Mouse (Mus musculus) embryonic stem cell, embryonic (primary cell): ENCODE data around the gene Lrrc74a.

Experiments used
- CTCF ChIA-PET, 4 experiments: fragments of 300-600 bp in 2 of 4; fragments of 350-600 bp in 2 of 4; sonication (Branson Sonifier 250); formaldehyde crosslinking; loops; one replicate each; lab custom pipeline; 2022; ENCODE audit warnings: inconsistent platforms in 2 of 4; lab: Charles Lee
- POLR2A ChIA-PET, 4 experiments: fragments of 300-600 bp in 2 of 4; fragments of 350-600 bp in 2 of 4; sonication (Branson Sonifier 250); formaldehyde crosslinking; loops; one replicate each; lab custom pipeline; 2022; ENCODE audit warnings: antibody characterized with exemption in 4 of 4, inconsistent platforms in 1 of 4; lab: Charles Lee

Gene Lrrc74a

GRCm38 (mm10) chr12:86802005-86802671, 68.0 kb downstream of the Lrrc74a start:
- ChIA-PET CTCF (interaction anchor here in 3 of 4 experiments (0.6 to 2.2 kb wide), 11 partner anchors 10 to 121 kb away, joined by 3 to 10 read pairs (median 5); no protein-coding TSS in a partner anchor), POLR2A (interaction anchor here (0.6 to 27.2 kb wide), 85 partner anchors 2 to 1346 kb away, joined by 3 to 529 read pairs (median 7); partner anchors contain the start of genes Cipc (in 3 of the 4) and Irf2bpl (in 2 of the 4))

DNA sequence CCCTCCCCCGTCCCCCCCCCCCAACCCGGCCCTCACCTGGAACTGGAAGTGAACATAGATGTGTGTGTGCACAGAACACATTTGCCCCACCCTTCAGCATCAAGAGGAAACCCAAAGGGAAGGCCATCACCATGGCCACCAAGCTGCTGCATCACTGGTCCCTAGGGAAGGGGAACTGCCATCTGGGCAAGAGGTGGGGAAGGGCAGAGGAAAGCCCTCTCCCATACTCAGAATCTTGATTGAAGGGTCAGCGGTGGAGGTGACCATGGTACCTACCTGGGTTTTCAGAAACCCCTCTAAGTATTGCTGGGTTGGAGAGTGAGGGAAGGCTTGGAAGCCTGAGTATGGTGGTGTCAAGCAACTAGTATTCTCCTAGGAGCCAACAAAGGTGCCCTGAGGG, 68.7 kb downstream of the Lrrc74a start:
- POLR2A ChIA-PET, result interaction anchor here in 3 of 4 experiments (0.6 to 27.2 kb wide), 42 partner anchors 3 to 339 kb away, joined by 3 to 529 read pairs (median 16); partner anchors contain the start of genes Cipc (in 2 of the 3) and Irf2bpl (in 2 of the 3)
- CTCF ChIA-PET, result interaction anchor here in 3 of 4 experiments (0.7 to 1.4 kb wide), 9 partner anchors 12 to 141 kb away, joined by 3 to 6 read pairs (median 4); no protein-coding TSS in a partner anchor

- POLR2A ChIA-PET, result interaction anchor here in 3 of 4 experiments (0.6 to 27.2 kb wide), 43 partner anchors 4 to 376 kb away, joined by 3 to 529 read pairs (median 8); partner anchors contain the start of genes Irf2bpl (in 2 of the 3) and Cipc (in 1 of the 3)
Measured at GRCm38 (mm10) chr12:86803651-86804307, 69.6 kb downstream of the Lrrc74a start.

GRCm38 (mm10) chr12:86804308-86804700, 70.1 kb downstream of the Lrrc74a start:
- POLR2A ChIA-PET, result interaction anchor here in 3 of 4 experiments (0.8 to 27.2 kb wide), 43 partner anchors 5 to 334 kb away, joined by 3 to 529 read pairs (median 9); partner anchors contain the start of genes Irf2bpl (in 2 of the 3) and Cipc (in 1 of the 3)

More at GRCm38 (mm10) chr12:86803651-86804307, 69.6 kb downstream of the Lrrc74a start:
- CTCF ChIA-PET, result interaction anchor here in 3 of 4 experiments (0.6 to 1.7 kb wide), 11 partner anchors 8 to 221 kb away, joined by 3 to 6 read pairs (median 4); no protein-coding TSS in a partner anchor

DNA sequence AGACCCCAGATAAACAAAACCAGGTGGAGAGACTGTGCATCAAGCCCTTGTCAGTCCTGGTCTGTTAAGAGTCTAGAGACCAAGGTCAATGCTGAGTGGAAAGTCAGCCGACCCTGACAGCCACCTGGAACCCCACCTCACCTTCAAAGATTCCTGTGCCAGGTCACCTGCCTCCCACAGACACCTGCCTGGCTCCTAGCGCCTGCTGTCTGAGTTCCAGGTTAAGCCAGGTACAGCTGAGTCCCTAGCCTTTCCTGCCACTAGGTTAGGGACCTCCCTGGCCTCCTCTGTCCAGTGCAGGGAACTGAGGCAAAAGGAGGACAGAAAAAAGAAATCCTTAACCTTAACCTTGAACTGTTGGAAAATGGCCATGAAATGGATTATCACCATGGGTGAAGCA, 70.7 kb downstream of the Lrrc74a start:
- ChIA-PET CTCF (interaction anchor here in 3 of 4 experiments (0.7 to 1.7 kb wide), 7 partner anchors 30 to 475 kb away, joined by 3 to 6 read pairs (median 4); no protein-coding TSS in a partner anchor), POLR2A (interaction anchor here in 3 of 4 experiments (1.0 to 27.2 kb wide), 39 partner anchors 5 to 334 kb away, joined by 3 to 529 read pairs (median 13); partner anchors contain the start of genes Irf2bpl (in 2 of the 3) and Cipc (in 1 of the 3))

More at GRCm38 (mm10) chr12:86804308-86804700, 70.1 kb downstream of the Lrrc74a start:
- CTCF ChIA-PET, result interaction anchor here in 3 of 4 experiments (0.6 to 1.7 kb wide), 10 partner anchors 8 to 476 kb away, joined by 3 to 6 read pairs (median 4); no protein-coding TSS in a partner anchor

GRCm38 (mm10) chr12:86805315-86805714, 71.1 kb downstream of the Lrrc74a start:
- POLR2A ChIA-PET, result interaction anchor here in 3 of 4 experiments (0.6 to 27.2 kb wide), 37 partner anchors 4 to 335 kb away, joined by 3 to 529 read pairs (median 10); partner anchors contain the start of genes Cipc (in 2 of the 3) and Irf2bpl (in 2 of the 3)
- CTCF ChIA-PET, result interaction anchor here in 3 of 4 experiments (0.6 to 1.7 kb wide), 6 partner anchors 22 to 118 kb away, joined by 3 to 12 read pairs (median 6); no protein-coding TSS in a partner anchor

DNA sequence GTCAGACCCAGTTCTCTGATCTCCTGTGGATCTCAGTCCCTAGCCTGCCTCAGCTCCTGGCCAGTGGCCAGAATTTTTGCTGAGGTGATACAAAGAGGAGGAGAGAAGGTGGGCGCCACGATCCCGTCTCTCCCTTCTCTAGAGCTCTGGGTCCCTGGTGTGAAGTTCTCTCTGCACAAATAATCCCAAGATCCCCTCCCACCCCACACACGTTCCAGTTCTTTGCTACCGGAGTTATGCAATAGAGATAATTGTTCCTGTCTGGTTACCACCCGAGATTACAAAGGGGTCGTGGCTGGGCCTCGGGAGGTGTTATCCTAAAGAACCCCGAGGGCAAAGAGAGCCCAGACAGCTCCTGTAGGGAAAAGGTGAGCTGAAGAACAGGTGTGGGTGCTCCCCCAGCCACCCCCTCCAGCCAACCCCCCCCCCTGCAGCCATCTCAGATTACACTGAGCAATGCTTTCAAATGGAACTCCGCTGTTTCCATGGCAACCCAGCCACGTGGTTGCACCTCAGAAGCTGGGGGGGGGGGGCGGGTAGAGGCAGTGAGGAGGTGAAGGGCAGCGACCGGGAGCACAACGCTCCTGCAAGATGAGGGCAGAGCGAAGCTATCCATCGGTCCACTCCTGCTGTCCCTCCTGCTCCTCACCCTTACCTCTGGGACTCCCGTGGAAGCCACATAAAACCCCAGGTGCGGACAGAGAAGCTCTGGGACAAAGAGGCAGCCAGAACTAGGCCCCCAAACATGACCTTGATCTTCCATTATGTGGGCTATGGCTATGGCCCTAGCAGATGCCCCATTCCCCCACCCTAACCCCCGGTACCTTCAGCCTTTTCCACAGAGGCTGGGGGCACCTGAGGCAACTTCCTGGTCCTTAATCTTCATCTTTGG, 72.1 kb downstream of the Lrrc74a start:
- ChIA-PET POLR2A (interaction anchor here (0.6 to 27.2 kb wide), 64 partner anchors 3 to 1356 kb away, joined by 3 to 529 read pairs (median 6); partner anchors contain the start of genes Irf2bpl (in 3 of the 4) and Cipc (in 2 of the 4)), CTCF (interaction anchor here in 3 of 4 experiments (0.6 to 4.7 kb wide), 15 partner anchors 7 to 293 kb away, joined by 3 to 30 read pairs (median 5); no protein-coding TSS in a partner anchor)

- CTCF ChIA-PET, result interaction anchor here (0.6 to 4.7 kb wide), 13 partner anchors 8 to 442 kb away, joined by 3 to 30 read pairs (median 4); no protein-coding TSS in a partner anchor
- POLR2A ChIA-PET, result interaction anchor here (0.6 to 27.2 kb wide), 59 partner anchors 3 to 306 kb away, joined by 3 to 529 read pairs (median 5); partner anchors contain the start of genes Irf2bpl (in 2 of the 4) and Cipc (in 1 of the 4)
Measured at GRCm38 (mm10) chr12:86806923-86807794, 73.0 kb downstream of the Lrrc74a start.

GRCm38 (mm10) chr12:86807795-86808128, 73.6 kb downstream of the Lrrc74a start:
- POLR2A ChIA-PET, result interaction anchor here (0.6 to 27.2 kb wide), 31 partner anchors 2 to 305 kb away, joined by 3 to 529 read pairs (median 9); partner anchors contain the start of genes Cipc (in 1 of the 4) and Irf2bpl (in 1 of the 4)
- CTCF ChIA-PET, result interaction anchor here (0.7 to 4.7 kb wide), 5 partner anchors 9 to 441 kb away, joined by 3 to 30 read pairs (median 8); no protein-coding TSS in a partner anchor

DNA sequence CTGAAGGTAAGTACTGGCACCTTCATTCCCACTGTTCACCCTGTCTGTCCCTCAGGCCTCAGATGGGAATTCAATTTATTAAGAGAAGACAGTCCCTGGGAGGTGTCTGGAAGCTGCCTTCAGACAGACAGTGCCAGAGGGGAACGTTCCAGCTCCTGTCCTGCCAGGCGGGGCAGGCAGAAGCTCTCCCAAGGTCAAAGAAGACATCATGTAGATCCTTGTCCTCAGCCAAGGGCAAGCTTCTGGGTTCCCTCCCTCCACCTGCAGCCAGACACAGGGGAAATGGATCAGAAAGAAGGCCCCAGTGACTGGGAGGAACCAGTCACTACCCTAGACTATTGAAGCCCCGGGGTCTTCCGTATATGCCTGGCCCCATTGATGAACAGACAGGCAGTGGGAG, 74.7 kb downstream of the Lrrc74a start:
- ChIA-PET CTCF (interaction anchor here in 3 of 4 experiments (0.6 to 4.7 kb wide), 10 partner anchors 8 to 115 kb away, joined by 3 to 30 read pairs (median 4); no protein-coding TSS in a partner anchor), POLR2A (interaction anchor here (0.5 to 27.2 kb wide), 31 partner anchors 9 to 124 kb away, joined by 3 to 529 read pairs (median 6); partner anchors contain the start of gene Irf2bpl (in 1 of the 4))

DNA sequence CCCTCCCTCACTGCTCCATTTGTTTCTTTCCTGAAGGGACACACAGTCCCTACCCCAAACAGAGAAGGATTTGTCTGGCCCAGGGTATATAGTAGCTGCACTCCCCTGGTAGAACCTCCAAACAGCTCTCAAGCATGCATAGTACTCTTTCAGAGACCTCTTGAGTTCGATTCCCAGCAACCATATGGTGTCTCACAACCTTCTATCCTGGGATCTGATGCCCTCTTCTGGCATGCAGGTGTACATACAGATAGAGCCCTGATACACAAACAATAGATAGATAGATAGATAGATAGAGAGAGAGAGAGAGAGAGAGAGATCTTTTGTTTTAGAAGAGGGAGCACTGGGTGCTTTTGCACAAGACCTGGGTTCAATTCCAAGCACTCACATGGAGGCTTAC, 75.9 kb downstream of the Lrrc74a start:
- CTCF ChIA-PET, result interaction anchor here (0.6 to 4.7 kb wide), 21 partner anchors 9 to 653 kb away, joined by 3 to 30 read pairs (median 4); no protein-coding TSS in a partner anchor
- POLR2A ChIA-PET, result interaction anchor here in 3 of 4 experiments (0.6 to 27.2 kb wide), 31 partner anchors 10 to 996 kb away, joined by 3 to 529 read pairs (median 5); partner anchors contain the start of gene Irf2bpl (in 2 of the 3)

DNA sequence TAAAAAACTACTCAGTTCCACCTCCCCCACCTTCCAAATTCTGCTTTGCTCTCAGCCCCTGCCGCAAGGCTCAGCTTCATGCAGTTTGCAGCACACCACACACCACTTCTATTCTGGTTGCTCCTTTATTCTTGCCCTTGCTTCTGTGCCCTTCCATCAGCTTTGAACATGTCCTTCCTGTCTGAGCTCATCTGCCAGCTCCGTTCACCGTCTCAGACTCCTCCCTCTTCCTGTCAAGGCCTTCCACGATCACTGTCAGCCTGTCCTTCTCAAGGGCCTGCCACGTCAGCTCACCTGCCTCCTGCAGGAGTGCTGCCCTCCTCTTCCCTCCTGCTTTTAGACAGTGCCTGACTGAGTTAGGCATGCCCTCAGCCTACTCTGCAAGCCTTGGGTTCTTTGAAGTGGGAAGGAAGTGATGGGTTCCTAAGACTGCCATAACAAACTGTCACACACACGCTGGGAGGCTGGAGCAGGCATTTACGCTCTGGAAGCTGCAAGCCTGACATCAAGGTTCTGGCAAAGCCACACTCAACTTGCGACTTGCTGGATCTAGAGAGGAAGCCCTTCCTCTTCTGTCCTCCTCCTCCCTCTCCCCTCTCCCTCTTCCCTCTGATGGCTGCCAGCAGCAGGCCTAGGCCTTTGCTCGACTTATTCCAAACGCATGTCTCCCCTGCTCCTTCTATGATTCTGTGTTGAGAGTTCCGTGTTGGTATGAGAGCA, 76.7 kb downstream of the Lrrc74a start:
- CTCF ChIA-PET, result interaction anchor here (0.6 to 4.7 kb wide), 11 partner anchors 12 to 134 kb away, joined by 3 to 30 read pairs (median 4); no protein-coding TSS in a partner anchor
- POLR2A ChIA-PET, result interaction anchor here in 3 of 4 experiments (0.6 to 27.2 kb wide), 25 partner anchors 11 to 997 kb away, joined by 3 to 529 read pairs (median 5); partner anchors contain the start of gene Irf2bpl (in 2 of the 3)

GRCm38 (mm10) chr12:86812782-86813181, 78.6 kb downstream of the Lrrc74a start:
- ChIA-PET POLR2A (interaction anchor here in 3 of 4 experiments (0.7 to 27.2 kb wide), 16 partner anchors 10 to 162 kb away, joined by 3 to 529 read pairs (median 8); partner anchors contain the start of gene Irf2bpl (in 1 of the 3)), CTCF (interaction anchor here in 3 of 4 experiments (0.6 to 2.8 kb wide), 3 partner anchors 14 to 27 kb away, joined by 4 to 8 read pairs (median 8); no protein-coding TSS in a partner anchor)
